Mouse (Mus musculus): ENCODE measurements around the gene Fkrp.
A peak's percentile ranks its signal among the peaks of the same experiment; 100 is the strongest.

Fkrp gene

DNA sequence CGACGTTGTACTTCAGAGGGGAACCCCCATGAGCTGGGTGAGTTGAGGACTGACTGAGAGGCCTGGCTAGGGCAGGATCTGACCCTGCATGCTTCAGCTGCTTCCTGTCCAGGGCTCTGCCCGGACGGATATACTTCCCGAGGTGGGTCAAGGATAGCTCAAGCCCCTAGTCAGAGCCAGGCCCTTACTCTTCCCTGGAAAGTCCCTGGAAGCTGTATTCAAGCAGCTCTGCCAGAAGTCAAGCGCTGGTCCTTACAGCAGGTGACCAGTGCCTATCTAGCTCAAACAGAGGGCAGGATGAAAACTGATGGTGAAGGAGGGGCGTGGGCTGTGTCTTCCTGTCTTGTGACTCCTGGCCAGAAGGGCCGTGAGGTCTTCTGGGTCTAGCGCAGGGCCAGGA lies 13.9 kb upstream of the Fkrp start:
- DNase-seq (ENCODE audit: low spot score): no peak

DNA sequence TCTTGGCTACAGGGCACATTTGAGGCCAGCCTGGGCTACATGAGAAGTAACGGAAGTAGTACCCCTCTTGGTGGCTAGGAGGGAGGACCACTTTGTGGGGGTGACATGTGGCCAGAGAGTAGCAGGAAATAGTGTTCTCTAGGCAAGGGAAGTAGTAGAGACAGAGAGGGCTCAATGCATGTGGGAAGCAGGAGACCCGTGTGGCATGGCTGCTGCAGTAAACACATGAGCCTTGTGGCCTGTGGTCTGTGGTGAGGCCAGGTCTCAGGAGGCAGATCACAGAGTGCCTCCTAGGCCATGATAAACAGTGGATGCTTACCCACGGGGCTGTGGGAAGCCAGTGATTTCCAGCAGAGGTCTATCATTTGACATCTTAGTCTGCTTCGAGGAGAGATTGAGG lies 10.7 kb upstream of the Fkrp start:
- DNase-seq (ENCODE audit: low spot score): no peak

DNA sequence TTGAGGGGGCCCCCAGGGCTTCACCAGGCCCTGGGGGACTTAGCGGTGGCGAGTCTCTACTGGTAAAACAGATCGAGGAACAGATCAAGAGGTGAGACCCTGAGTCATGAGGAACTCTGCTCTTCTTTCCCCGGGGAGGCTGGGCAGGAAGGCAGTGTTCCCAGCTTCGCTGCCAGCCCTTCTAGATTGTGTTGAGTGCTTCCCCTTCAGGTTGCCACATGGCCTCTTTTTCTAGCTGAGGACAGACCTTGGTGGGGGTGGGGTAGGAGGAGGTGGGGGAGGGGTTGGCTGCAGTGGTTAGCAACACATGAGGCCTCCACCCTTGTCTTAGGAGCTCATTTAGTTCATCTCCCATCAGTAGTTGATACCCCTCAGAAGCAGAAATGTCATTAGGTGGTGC lies 10.0 kb upstream of the Fkrp start:
- DNase-seq (ENCODE audit: low spot score): no peak

DNA sequence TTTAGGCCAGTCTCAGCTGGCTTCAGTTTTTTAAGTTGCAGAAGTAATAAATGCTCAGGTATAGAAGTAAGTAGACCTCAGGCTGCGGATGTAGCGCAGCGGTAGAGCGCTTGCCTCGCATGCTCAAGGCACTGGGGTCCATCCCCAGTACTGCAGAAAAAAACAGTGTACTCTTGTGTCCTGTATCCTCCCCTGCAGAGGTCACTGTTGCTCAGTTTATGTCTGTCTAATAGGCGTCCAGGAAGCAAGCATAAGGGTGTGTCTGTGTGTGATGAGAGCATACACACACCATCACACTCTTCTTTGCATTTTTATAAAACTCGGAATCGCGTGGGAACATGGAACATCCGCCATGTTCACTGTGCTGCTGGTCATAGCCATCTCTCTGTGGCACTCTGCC lies 9.3 kb upstream of the Fkrp start:
- no peak for DNase-seq (ENCODE audit: low spot score)

DNA sequence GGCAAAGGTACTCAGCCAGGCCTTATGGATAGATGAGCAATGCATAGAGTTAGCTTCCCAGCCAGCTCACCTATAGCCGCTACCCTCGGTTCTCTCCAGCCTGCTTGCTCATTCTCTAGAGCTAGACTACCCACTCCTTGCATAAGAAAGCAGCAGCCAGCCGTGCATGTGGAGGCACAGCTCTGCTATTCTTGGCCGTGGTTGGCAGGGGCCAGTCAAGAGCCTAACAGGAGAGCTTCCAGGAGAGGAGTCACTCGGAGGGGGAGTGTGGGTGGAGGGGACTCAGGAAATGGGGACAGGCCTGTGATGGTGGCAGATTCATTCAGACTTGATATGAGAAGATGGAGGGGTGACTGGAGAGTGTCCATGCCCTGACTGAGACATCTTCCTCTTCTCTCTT lies 7.2 kb upstream of the Fkrp start:
- no peak for DNase-seq (ENCODE audit: low spot score)

DNA sequence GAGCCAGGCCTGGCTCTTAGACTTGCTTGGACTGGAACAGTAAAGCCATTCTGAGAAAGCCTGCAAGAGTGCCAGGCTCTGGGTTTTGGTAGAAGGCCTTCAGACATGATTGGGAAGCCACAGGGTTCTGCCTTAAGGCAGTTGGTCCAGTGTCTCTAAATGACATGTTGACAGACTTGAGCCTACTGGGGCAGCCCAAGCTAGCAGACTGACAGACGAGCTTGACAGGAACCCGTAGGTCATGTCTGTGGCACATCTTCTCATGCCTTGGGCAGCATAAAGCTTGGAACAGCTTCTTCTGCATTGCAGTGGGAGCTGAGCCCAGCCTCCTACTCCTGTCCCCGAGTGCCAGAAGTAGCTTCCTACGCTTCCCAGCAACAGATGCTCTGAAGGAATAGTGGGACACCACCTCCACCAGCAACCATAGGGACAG lies 5.2 kb upstream of the Fkrp start:
- no peak for DNase-seq (ENCODE audit: low spot score)

DNA sequence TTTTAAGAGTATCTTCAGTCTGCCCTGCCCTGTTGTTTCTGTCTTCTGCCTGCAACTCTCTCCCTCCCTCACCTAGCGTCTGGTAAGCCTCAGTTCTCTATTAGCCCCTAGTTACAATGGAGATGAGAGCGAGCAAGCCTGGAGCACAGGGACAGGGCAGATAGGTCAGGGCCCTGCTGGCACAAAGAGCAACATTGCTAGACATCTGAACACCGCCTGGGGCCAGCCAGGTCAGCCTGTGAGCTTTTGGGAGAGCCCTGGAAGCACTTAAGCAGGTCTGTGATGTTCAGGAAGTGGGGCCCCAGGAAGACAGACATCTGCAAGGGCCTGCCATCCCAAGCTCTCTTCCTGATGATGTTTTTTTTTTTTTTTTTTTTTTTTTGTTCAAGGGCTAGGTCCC lies 4.6 kb upstream of the Fkrp start:
- DNase-seq (ENCODE audit: low spot score): no peak

DNA sequence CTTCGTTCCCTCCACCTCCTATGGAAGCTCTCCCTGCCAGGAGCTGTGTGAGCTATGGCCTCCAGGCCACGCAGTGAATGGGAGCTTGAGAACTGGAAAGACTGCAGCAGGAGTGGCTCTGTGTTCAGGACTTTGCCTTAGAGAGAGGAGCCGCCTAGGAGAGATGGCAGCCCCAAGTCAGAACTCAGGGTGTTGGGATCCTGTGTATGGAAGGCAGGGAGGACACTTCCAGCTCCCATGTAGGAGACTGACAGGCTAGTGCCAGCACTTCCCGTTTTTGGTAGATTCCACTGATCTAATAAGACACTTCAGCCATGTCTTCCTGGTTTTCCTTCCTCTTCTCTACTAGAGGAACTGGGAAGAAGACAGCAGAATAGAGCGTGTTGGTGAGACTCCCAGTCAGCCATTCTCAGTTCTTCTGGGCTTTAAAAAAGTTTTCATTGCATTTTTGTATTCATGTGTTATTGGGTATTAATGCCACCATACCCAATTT lies 3.8 kb upstream of the Fkrp start:
- no peak for DNase-seq (ENCODE audit: low spot score)

DNA sequence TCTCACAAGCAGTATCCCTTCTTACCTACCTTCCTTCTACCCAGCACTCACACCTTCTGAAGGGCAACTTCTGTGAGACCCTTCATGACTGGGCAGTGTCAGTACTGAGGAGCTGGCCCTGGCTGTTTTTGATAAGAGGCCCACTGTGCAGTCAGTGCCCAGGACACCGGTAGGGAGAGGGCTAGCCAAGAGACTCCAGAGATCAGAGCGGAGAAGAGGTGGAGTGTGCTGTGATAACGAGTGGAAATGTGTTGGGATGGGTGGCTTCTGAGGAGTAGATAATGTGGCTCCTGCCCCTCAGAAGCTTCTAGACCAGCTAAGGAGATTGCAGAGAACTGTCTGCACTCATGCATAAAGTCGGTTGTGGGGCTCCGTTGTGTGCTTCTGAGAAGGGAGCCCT lies 3.3 kb upstream of the Fkrp start:
- DNase-seq (ENCODE audit: low spot score): no peak

DNA sequence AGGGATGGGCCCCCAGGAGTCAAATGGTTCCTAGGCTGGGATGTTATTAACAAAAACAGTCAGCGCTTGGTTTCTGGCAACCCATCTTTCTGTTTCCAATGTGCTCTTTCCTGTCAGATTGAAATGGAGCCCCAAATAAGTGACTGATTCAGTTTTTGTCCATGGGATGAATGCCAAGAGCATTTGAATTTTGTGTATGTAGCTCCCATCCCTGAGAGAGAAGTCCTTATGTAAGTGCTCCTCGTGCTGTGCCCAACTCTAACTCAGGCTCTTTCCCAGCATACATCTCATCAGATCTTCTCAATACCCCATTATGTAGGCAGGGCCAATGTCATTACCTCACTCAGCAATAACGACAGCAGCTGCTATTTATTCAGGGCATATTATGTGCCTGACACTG lies 1.2 kb upstream of the Fkrp start:
- no peak for DNase-seq (ENCODE audit: low spot score)

DNA sequence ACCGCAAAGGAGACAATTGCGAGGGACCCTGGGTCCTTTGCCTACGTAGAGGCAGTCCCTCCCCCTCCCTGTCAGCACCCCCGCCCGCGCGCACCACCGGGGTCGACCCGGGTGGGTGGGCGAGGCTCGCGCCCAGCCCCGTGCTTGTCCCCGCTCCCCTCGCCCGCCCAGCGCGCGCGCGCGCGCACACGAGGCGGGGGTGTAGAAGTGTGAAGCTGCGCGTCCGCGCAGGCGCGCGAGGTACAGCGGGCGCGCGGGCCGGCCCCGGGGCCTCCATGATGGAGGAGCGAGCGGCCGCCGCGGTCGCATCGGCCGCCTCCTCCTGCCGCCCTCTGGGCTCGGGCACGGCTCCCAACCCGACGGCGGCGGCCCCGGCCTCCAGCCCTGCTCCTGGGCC lies 456 bp downstream of the Fkrp start:
- peak; percentile 61 for DNase-seq (ENCODE audit: low spot score)

DNA sequence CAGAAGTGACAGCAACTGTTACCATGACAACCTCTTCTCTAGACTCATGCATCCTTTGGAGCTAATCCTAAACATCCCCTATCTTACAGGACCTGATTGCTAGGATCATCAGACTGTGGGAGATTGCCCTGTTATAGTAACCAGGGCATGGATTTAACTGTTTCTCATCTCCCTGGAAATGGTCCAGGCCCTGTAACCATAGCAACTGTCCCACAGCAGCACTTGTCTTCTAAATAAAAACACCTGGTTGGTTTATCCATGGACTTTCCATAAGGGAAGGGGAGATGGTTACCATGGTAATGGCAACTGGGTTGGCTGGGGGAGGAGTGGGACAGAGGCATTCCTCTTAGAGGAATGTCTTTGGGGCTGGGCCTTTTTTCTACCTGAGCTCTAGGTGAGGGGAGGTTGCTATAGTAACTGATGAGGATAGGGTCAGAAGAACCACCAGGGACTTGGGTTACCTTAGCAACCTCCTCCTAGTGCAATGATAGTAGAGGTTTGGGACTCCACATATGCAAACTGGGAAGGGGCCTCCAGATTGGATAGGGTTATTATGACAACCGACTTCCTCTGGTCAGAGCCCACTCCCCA lies 1.1 kb downstream of the Fkrp start, which contains the start of gene Strn4:
Strn4 (plus strand) TSS at position 539 of the 591 bp plus-strand sequence.
- DNase-seq (ENCODE audit: low spot score): no peak

DNA sequence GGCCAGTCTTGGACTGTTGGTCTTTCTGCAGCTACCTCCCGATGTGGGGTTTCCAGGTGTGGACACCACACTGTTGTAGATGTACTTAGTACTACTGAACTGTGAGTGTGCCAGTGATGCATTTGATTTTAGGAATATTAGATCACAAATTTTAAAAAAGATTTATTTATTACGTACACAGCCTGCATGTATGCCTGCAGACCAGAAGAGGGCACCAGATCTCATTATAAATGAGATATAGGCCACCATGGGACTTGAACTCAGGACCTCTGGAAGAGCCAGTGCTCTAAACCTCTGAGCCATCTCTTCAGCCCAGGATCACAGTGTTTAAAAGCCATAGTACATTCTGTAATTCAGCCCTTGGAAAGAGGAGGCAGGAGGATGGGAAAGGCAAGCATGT lies 4.0 kb downstream of the Fkrp start:
- DNase-seq (ENCODE audit: low spot score): no peak

DNA sequence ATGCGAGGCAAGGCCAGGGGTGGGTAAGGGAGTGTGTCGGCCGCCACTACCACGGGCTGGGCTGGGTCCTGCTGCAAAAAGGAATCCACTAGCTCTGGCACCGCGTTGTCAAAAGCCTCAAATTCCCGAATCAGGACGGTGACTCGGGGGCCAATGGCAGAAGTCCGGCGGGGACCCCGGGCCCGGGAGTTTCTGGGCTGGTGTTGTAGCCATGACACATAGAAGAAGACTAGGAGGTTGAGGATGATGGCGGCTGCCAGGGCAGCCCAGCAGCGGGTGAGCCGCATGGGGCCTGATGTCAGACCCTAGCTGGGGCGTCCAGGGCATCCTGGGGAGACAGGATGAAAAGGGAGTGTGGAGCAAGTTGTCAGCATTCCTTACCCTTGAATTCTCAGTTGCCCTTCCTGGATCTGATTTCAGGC lies 4.9 kb downstream of the Fkrp start:
- DNase-seq (ENCODE audit: low spot score): no peak

DNA sequence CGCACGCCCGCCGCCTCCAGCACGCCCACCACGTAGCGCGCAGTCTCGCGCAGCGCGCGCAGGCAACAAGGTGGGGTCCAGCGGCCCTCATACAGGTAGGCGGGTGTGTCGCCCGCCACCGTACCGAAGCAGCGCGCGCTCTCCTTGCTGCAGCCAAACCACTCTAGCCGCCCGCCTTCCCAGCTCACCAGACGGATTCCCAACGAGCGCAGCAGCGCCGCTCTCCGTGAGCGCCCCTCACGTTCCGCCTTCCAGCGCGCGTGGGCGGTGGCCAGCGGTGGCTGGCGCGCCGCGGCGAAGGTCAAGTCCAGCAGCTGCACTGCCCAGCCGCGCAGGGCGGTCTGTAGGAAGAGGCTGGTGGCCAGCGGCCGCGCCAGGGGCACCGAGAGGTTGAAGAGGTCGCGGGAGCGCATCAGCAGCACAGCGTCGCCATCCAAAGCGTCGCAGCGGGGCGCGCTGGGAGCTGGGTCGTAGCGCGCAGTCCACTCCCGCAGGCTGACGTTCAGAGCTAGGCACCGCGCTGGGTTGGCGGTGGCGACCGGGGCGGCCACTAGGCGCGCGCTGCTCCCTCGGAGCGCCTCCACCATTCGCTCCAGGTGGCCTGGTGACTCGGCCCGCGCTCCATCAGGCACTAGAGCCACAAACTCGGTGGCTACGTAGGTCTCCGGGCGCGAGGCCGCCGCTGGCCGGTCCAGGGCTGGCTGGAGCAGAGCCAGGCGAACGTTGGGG lies 5.4 kb downstream of the Fkrp start:
- no peak for DNase-seq (ENCODE audit: low spot score)

DNA sequence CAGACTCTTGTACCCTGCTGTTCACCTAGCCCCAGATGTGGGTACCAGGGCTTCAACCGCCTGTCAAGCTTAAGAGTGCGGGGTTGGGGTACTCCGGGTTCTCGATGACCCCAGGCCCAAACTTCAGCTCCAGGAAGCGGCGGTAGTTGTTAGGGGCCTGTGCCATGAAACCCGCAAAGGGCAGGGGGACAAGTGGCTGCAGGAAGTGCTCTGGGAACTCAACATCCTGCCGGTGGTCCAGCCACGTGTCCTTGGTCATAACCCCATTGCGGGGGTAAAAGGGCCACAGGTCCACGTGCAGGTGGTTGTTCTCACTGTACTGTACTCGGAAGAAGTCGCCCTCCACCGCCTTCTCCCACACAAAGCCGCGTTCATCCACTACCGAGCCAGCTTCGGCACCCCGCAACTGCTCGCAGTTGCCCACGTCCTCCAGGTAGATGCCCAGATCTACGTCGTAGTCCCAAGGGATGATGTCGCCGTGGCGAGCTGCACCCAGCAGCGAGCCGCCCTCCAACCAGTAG lies 6.1 kb downstream of the Fkrp start:
- no peak for DNase-seq (ENCODE audit: low spot score)

DNA sequence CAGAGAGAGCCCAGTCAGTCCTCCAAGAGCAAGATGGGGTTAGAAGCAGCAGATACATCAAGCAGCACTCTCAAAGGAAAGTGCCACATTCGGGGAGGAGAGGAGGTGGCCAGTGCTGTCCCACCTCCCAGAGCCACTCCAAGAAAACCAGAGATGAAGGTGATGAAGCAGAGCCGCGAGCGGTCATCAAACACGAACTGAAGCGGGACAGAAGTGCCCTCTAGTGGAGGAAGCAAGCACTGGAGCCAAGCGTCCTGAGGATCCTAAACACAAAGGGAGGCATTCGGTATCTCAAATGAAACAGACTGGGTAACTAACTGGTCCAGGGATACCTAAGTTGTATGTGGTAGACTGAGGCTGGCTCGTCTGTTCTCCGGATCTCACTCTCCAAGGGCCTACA lies 6.8 kb downstream of the Fkrp start:
- DNase-seq (ENCODE audit: low spot score): peak; percentile 54

DNA sequence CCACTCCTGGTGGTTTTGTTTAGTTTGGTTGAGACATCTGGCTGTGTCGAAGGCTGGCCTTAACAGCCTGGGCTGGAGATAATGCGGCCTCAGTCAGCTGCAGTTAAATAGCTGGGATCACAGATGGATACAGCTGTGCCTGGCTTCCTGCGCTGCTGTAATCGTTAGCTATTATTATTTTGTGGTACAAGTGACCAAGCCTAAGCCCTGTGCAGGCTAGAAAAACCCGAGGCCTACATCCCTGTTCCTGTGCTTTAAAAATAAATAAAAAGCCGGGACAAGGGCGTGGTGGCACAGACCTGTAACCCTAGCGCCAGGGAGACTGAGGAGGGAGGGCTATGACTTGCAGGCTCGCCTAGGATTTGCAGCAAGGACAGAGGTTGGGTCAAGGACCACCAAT lies 7.9 kb downstream of the Fkrp start:
- DNase-seq (ENCODE audit: low spot score): no peak

DNA sequence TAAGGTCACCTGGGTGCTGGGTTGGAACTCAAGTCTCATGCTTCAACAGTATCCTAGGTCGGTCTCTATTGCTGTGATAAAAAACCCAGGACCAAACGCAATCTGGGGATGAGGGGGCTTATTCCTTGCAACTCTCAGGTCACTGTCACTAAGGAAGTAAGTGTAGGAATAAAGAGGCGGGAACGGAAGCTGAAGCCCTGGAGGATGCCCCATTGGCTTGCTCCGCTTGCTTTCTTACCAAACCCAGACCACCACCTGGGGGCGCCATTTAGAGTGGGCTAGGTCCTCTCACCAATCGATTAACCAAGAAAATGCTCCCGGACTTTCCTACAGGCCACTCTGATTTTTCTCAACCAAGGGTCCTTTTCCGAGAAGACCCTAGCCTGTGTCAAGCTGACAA lies 8.6 kb downstream of the Fkrp start:
- DNase-seq (ENCODE audit: low spot score): no peak

DNA sequence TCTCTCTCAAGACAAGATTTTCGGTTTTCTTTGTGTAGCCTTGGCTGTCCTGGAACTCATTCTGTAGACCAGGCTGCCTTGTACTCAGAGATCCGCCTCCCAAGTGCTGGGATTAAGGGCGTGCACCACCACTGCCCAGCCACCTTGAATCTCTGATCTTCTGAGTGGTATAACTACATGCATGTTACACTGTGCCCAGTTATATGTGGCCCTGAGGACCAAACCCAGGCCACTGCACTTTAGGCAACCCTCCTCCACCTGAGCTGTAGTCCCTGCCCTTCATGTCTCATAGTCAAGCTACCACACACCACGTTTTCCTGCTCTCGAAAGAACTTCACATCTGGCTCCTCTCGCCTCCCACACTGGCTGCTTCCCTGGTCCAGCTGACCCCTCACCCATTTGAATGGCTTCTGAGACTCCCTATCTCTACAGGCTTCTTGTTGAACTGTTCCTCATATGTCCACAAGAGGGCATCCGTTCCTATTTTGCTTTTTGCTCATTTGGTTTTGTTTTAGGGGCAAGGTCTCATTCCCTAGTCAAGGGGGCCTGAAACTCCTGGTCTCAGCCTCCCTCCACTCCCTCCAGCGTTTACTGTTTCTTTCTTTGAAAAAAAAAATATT lies 12.0 kb downstream of the Fkrp start:
- peak; percentile 56 for DNase-seq (ENCODE audit: low spot score)

DNA sequence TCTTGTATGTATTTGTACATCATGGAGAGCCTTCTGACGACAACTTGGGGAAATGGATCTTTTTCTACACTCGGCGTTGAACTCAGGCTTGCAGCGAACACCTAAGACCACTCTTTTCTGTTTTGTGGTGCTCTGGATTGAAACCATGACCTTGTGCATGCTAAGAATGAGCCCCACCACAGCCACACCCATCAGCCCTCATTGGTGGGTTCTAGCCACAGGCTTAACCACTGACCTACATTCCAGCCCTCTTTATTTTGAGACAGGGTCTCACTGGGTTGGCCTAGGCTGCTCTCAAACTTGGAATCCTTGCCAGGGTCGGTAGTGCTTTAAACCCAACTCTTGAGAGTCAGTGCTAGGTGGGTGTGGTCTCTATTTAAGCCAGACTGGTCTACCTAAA lies 21.6 kb downstream of the Fkrp start:
- DNase-seq (ENCODE audit: low spot score): no peak

DNA sequence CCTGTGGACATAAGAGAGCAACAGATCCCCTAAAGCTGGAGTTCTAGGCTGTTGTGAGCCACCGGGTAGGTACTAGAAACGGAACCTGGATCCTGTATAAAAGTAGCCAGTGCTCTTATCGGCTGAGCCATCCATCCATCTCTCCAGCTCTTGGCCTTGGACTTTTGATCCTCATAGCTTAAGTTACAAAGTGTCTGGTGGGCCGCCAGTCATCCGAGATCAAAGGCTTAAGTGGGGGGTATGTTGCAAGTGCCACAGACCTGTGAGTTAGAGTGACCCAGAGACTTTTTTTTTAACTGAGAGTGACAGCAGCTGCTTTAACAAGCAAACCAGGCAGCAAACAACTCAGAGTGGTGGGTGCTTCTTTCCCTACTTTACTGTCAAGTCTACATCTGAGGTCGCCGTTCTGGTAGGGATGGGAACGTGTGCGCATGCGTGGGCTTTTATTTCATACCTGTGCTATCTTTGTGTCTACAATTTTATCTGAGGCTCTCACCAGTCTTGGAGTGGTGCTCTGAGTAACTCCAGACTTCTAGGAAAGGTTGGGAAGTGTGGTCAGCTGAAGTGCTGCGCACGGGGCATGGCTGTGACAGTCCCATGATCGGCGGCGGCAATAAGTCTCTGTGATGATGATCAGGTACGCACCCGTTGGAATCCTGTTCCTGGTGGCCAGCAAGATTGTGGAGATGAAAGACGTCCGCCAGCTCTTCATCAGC lies 23.4 kb downstream of the Fkrp start:
- DNase-seq (ENCODE audit: low spot score): no peak

DNA sequence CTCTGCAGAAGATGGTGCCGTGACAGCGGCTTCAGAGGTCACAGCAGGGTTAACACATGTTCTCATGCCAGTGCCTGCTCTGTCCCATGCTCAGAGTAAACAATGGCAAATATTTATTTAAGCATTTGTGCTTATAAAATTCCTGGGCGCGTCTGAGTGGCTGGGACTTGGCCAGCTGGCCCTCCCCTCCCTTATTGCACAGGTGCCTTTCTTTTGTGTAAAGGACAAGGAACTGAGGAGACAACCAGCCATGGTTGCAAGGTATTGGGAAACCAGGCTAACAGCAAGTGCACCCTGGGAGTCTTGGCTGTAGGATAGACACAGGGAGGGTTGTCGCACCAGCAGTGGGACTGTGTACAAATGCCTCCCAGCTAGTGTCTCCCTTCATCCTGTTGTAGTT lies 24.2 kb downstream of the Fkrp start:
- peak; percentile 42 for DNase-seq (ENCODE audit: low spot score)

Measured in adipocyte (in vitro differentiated cells).